Mouse (Mus musculus) stomach, postnatal 0 days (tissue): ENCODE results near the gene Cds2.

Source experiments
- CTCF ChIP-seq: IDR thresholded peaks from 2 replicates; pipeline ENCODE4 v1.5.1; 2016; ENCODE audit warnings: antibody characterized with exemption, low read depth, mild to moderate bottlenecking, moderate library complexity
- EP300 ChIP-seq: optimal IDR thresholded peaks from 2 replicates; pipeline ENCODE3; 2016; ENCODE audit warnings: antibody characterized with exemption

DNA sequence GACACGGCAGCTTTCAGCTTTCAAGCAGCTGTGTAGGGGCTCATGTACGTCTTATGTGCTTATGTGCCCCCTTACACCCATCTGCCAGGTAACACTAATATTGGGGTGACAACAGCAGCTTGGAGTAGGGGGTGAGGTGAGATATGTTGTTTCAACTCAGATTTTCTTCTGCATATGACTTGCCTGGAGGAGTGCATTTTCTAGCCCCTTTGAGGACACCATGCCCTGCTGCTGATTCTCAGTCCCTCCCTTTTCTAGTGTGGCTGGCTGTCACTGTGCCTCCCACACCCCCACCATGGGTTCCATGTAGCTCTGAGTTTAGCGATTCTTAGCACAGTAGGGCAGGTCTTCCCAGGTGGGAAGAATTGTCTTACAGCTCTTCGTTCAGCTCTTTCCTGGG, 38.5 kb downstream of the Cds2 start:
- TF ChIP-seq CTCF (no peak), EP300 (no peak)
